Mouse (Mus musculus): ENCODE measurements around the gene Olfr709-ps1. TPM values are rescaled to one million over a fixed set of nuclear protein-coding genes. Genes with fewer than 3 reads are reported as not detected.
"Not testable (repeated sequence)": the region's sequence is repeated elsewhere in the genome, so short reads cannot be mapped to it uniquely, and the experiment has no call there.

Gene Olfr709-ps1
- total and polyA plus RNA-seq, 3 experiments = not detected

GRCm38 (mm10) chr7:106967503-106967902, 35.5 kb upstream of the Olfr709-ps1 start:
- H3K36me3 ChIP-seq (ENCODE audit: control insufficient read depth in 1 of 2, insufficient read depth in 2 of 2, low read length in 2 of 2); H3K4me1 ChIP-seq (ENCODE audit: control insufficient read depth in 1 of 2, insufficient read depth in 2 of 2, low read length in 2 of 2); H3K27me3 ChIP-seq (ENCODE audit: control insufficient read depth in 1 of 2, insufficient read depth in 2 of 2, low read length in 2 of 2); H3K27ac ChIP-seq (ENCODE audit: control insufficient read depth, low read depth, low read length); H3K4me3 ChIP-seq (ENCODE audit: control insufficient read depth in 1 of 2, insufficient read depth in 1 of 2, low read depth in 2 of 2, low read length in 2 of 2); H3K9me3 ChIP-seq (replicated peaks; ENCODE audit: insufficient read depth, low read length); H3K9ac ChIP-seq (ENCODE audit: control insufficient read depth, low read depth, low read length, poor library complexity, severe bottlenecking); H3K79me2 ChIP-seq (ENCODE audit: control insufficient read depth, insufficient read depth, low read length, poor library complexity): not testable (repeated sequence)
- peak; percentile 31 for DNase-seq (ENCODE audit: low read depth, low spot score)
- peak in 2 of 3 experiments; percentile 4 to 32; a peak in 3 of 6 replicates for TF ChIP-seq CTCF (IDR thresholded peaks at IDR 0.05 in 2 of 3, conservative IDR thresholded peaks at IDR 0.05 in 1 of 3; ENCODE audit: control insufficient read depth in 1 of 3, insufficient read depth in 1 of 3, low read depth in 2 of 3, low read length in 3 of 3, poor library complexity in 1 of 3, severe bottlenecking in 1 of 3)
- peak; percentile 21 for TF ChIP-seq RAD21 (IDR thresholded peaks at IDR 0.05; ENCODE audit: low read depth, low read length)
- TF ChIP-seq SMC3 (IDR thresholded peaks at IDR 0.05; ENCODE audit: low read depth, low read length) = peak; percentile 48

DNA sequence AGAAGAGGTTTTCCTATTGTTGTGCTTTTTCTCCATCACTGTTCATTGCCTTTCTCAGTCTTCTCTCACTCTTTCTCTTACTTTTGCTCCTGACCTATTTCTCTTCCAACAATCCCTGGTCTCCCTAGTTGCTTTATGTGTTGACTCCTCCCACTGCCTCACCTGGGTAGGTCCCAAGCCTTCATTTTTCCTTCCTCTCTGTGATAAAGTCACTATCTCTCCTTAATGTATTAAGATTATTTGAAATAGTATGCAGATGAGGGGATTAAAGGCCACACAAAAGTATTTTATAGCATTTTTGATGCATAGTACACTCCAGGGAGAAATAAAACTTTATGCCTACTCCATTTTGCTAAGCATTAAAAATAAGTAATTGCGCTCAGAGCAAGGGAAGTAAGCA, 31.8 kb upstream of the Olfr709-ps1 start, which contains the start of gene Olfr6:
Gene Olfr6 (minus strand): TSS at position 101 of the 400 bp plus-strand sequence.
- Histone ChIP-seq H3K27me3 (ENCODE audit: control insufficient read depth in 1 of 2, insufficient read depth in 2 of 2, low read length in 2 of 2) (no peaks in the 10 kb centered on the region), H3K4me3 (ENCODE audit: control insufficient read depth in 1 of 2, insufficient read depth in 1 of 2, low read depth in 2 of 2, low read length in 2 of 2) (no peak within 1 kb of the TSS), H3K36me3 (ENCODE audit: control insufficient read depth in 1 of 2, insufficient read depth in 2 of 2, low read length in 2 of 2) (no peaks in the 10 kb centered on the region), H3K9me3 (replicated peaks; ENCODE audit: insufficient read depth, low read length) (no peaks in the 10 kb centered on the region), H3K79me2 (ENCODE audit: control insufficient read depth, insufficient read depth, low read length, poor library complexity) (no peaks in the 10 kb centered on the region), H3K4me1 (ENCODE audit: control insufficient read depth in 1 of 2, insufficient read depth in 2 of 2, low read length in 2 of 2) (no peaks in the 10 kb centered on the region), H3K27ac (ENCODE audit: control insufficient read depth, low read depth, low read length) (no peak within 1 kb of the TSS), H3K9ac (ENCODE audit: control insufficient read depth, low read depth, low read length, poor library complexity, severe bottlenecking) (no peak within 1 kb of the TSS)
- DNase-seq (ENCODE audit: low read depth, low spot score) = no peak
- TF ChIP-seq USF1 (IDR thresholded peaks at IDR 0.05; ENCODE audit: low read depth, low read length) (no peak), ELF1 (IDR thresholded peaks at IDR 0.05; ENCODE audit: low read depth, low read length) (no peak), SIN3A (IDR thresholded peaks at IDR 0.05; ENCODE audit: low read length) (no peak), ZKSCAN1 (IDR thresholded peaks at IDR 0.05; ENCODE audit: low read depth, low read length) (no peak), HCFC1 (IDR thresholded peaks at IDR 0.05; ENCODE audit: low read depth, low read length) (no peak), GATA1 (IDR thresholded peaks at IDR 0.05; ENCODE audit: low read depth, low read length) (no peak), EP300 (IDR thresholded peaks at IDR 0.05; ENCODE audit: low read depth in 1 of 2, low read length in 2 of 2) (no peak), POLR2A (IDR thresholded peaks at IDR 0.05; ENCODE audit: control insufficient read depth in 1 of 2, insufficient read depth in 1 of 2, low read depth in 1 of 2, low read length in 2 of 2, poor library complexity in 1 of 2) (no peak)

DNA sequence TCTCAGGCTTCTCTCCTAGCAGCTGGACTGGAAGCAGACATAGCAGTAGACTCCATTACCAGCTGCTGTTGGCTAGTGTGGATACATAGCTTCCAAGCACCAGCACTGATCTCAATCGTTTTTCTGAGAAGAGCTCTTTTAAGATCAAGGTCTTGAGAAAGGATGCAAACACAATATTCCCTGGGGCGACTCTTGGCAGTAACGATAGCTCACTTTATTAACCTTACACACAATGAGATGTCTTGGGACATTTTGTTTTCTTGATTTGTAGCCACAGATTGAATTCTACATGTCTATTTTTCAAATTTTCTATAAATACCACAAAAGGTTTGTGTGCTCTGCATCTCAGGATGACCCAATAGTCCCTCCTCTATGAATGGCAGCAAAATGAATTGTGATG, 16.2 kb upstream of the Olfr709-ps1 start, which contains the start of gene Olfr710:
Gene Olfr710 (minus strand): TSS at position 101 of the 400 bp plus-strand sequence.
- no peaks in the 10 kb centered on the region for H3K27me3 ChIP-seq (ENCODE audit: control insufficient read depth in 1 of 2, insufficient read depth in 2 of 2, low read length in 2 of 2)
- TF ChIP-seq MYC (IDR thresholded peaks at IDR 0.05; ENCODE audit: low read depth, low read length) (no peak), GATA1 (IDR thresholded peaks at IDR 0.05; ENCODE audit: low read depth, low read length) (no peak), KAT2A (conservative IDR thresholded peaks at IDR 0.05; ENCODE audit: low read depth, low read length) (no peak), CTCF (IDR thresholded peaks at IDR 0.05 in 2 of 3, conservative IDR thresholded peaks at IDR 0.05 in 1 of 3; ENCODE audit: control insufficient read depth in 1 of 3, insufficient read depth in 1 of 3, low read depth in 2 of 3, low read length in 3 of 3, poor library complexity in 1 of 3, severe bottlenecking in 1 of 3) (no peak)
- no peak for DNase-seq (ENCODE audit: low read depth, low spot score)

GRCm38 (mm10) chr7:106920961-106921360, 11.1 kb downstream of the Olfr709-ps1 start:
- not testable (repeated sequence) for H3K79me2 ChIP-seq (ENCODE audit: control insufficient read depth, insufficient read depth, low read length, poor library complexity); H3K4me1 ChIP-seq (ENCODE audit: control insufficient read depth in 1 of 2, insufficient read depth in 2 of 2, low read length in 2 of 2); H3K27ac ChIP-seq (ENCODE audit: control insufficient read depth, low read depth, low read length); H3K9ac ChIP-seq (ENCODE audit: control insufficient read depth, low read depth, low read length, poor library complexity, severe bottlenecking); H3K36me3 ChIP-seq (ENCODE audit: control insufficient read depth in 1 of 2, insufficient read depth in 2 of 2, low read length in 2 of 2); H3K9me3 ChIP-seq (replicated peaks; ENCODE audit: insufficient read depth, low read length); H3K4me3 ChIP-seq (ENCODE audit: control insufficient read depth in 1 of 2, insufficient read depth in 1 of 2, low read depth in 2 of 2, low read length in 2 of 2); DNase-seq (ENCODE audit: low read depth, low spot score); H3K27me3 ChIP-seq (ENCODE audit: control insufficient read depth in 1 of 2, insufficient read depth in 2 of 2, low read length in 2 of 2)

More for the DNA sequence above, 16.2 kb upstream of the Olfr709-ps1 start, which contains the start of gene Olfr710:
- no peak within 1 kb of the TSS for H3K4me3 ChIP-seq (ENCODE audit: control insufficient read depth in 1 of 2, insufficient read depth in 1 of 2, low read depth in 2 of 2, low read length in 2 of 2)
- H3K9me3 ChIP-seq (replicated peaks; ENCODE audit: insufficient read depth, low read length) = no peaks in the 10 kb centered on the region
- H3K79me2 ChIP-seq (ENCODE audit: control insufficient read depth, insufficient read depth, low read length, poor library complexity) = no peaks in the 10 kb centered on the region
- no peaks in the 10 kb centered on the region for H3K4me1 ChIP-seq (ENCODE audit: control insufficient read depth in 1 of 2, insufficient read depth in 2 of 2, low read length in 2 of 2)
- no peak within 1 kb of the TSS for H3K27ac ChIP-seq (ENCODE audit: control insufficient read depth, low read depth, low read length)
- H3K36me3 ChIP-seq (ENCODE audit: control insufficient read depth in 1 of 2, insufficient read depth in 2 of 2, low read length in 2 of 2) = no peaks in the 10 kb centered on the region
- no peak within 1 kb of the TSS for H3K9ac ChIP-seq (ENCODE audit: control insufficient read depth, low read depth, low read length, poor library complexity, severe bottlenecking)

Measured in MEL (cell line).